Mouse (Mus musculus) neural tube, embryonic 11.5 days (tissue): Measurements from ENCODE around the gene Prpf8. TPM values are rescaled to one million over a fixed set of nuclear protein-coding genes. Genes with fewer than 3 reads are reported as not detected.

Experiments used
- ATAC-seq: fragments of 200-750 bp; cut with Nextera tagmentation; 2 replicates; pipeline ENCODE4 v1.8.0; 2017; ENCODE audit warnings: moderate number of reproducible peaks, mild to moderate bottlenecking, moderate TSS enrichment, moderate library complexity; ENCODE audit not compliant: insufficient read depth, low FRiP score, low TSS enrichment
- DNase-seq: peaks from one replicate; pipeline ENCODE4 v3.0.0-alpha.2; 2015; ENCODE audit warnings: low spot score
- H3K27ac ChIP-seq: fragments of 300-500 bp; sonication (generic); 2 replicates; pipeline ENCODE4 v1.5.1; 2014; ENCODE audit warnings: low read depth, mild to moderate bottlenecking, low read length
- H3K27me3 ChIP-seq: fragments of 300-500 bp; sonication (generic); 2 replicates; pipeline ENCODE4 v1.6.1; 2014; ENCODE audit warnings: mild to moderate bottlenecking, low read length, mixed read lengths; ENCODE audit not compliant: control insufficient read depth, insufficient read depth
- H3K36me3 ChIP-seq: fragments of 300-500 bp; sonication (generic); 2 replicates; pipeline ENCODE4 v1.6.1; 2014; ENCODE audit warnings: mild to moderate bottlenecking, low read length, moderate library complexity, mixed read lengths; ENCODE audit not compliant: control insufficient read depth, insufficient read depth
- H3K4me1 ChIP-seq: fragments of 300-500 bp; sonication (generic); 2 replicates; pipeline ENCODE4 v1.6.1; 2014; ENCODE audit warnings: low read length, mixed read lengths; ENCODE audit not compliant: control insufficient read depth, insufficient read depth
- H3K4me2 ChIP-seq: fragments of 300-500 bp; sonication (generic); 2 replicates; pipeline ENCODE4 v1.6.1; 2014; ENCODE audit warnings: low read depth, mild to moderate bottlenecking, moderate library complexity
- H3K4me3 ChIP-seq: fragments of 300-500 bp; sonication (generic); 2 replicates; pipeline ENCODE4 v1.5.1; 2014; ENCODE audit warnings: low read depth, low read length
- H3K9ac ChIP-seq: fragments of 300-500 bp; sonication (generic); 2 replicates; pipeline ENCODE4 v1.6.1; 2014; ENCODE audit warnings: mild to moderate bottlenecking, low read length
- H3K9me3 ChIP-seq: fragments of 300-500 bp; sonication (generic); 2 replicates; pipeline ENCODE4 v1.6.1; 2016; ENCODE audit warnings: low read length; ENCODE audit not compliant: control insufficient read depth
- WGBS: fragments of 180-500 bp; shearing (Covaris S2); extraction: QIAGEN DNeasy Blood & Tissue Kit; methylation state at CpG from one replicate; pipeline ENCODE4 v1.1.7; 2014; 5-methylcytosine and 5-hydroxymethylcytosine counted together
- polyA plus RNA-seq: library from polyadenylated mRNA; unstranded; fragments of >200 nt; fragmentation: Nextera tagmentation; extraction: Ambion mirVana; gene quantifications from 2 replicates; pipeline ENCODE4 v1.2.1, GENCODE M21; 2014

Prpf8 gene
- polyA plus RNA-seq, 1 experiment from 2014 or later = 123 TPM

- H3K27ac ChIP-seq = peak overlapping the region; percentile 53
These were observed 51.8 kb downstream of the Prpf8 start for GRCm38 (mm10) chr11:75538184-75538969.

DNA sequence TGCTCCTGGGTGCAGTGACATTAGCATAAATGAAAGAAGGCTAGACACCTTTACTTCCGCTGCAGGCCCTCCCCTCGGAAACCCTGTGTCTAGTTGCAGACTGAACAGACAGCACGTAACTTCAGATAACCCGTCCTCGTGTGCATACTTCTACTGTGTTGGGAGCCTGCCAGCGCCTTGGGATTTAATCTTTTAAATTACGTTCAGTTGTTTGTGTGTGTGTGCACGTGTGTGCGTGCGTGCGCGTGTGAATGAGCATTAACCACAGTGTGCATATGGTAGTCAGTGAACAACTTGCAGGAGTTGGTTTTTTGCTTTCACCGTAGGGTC, 52.3 kb downstream of the Prpf8 start:
- peaks cover 11% of the 10 kb centered on the region; the same call in 1 of the 2 replicates for H3K4me1 ChIP-seq
- H3K27me3 ChIP-seq = no peaks in the 10 kb centered on the region
- H3K9me3 ChIP-seq = no peaks in the 10 kb centered on the region
- H3K4me2 ChIP-seq = no peak overlapping the region
- no peaks in the 10 kb centered on the region for H3K36me3 ChIP-seq
- no peak for ATAC-seq
- WGBS = 96% methylated on average over 13 of the region's 13 CpGs
- no peak overlapping the region for H3K27ac ChIP-seq
- H3K9ac ChIP-seq = no peak overlapping the region
- DNase-seq = no peak
- H3K4me3 ChIP-seq = no peak overlapping the region

More at GRCm38 (mm10) chr11:75538184-75538969, 51.8 kb downstream of the Prpf8 start:
- H3K4me2 ChIP-seq = no peak overlapping the region
- no peaks in the 10 kb centered on the region for H3K36me3 ChIP-seq
- peak overlapping the region; percentile 23; the same call in 1 of the 2 replicates for H3K9ac ChIP-seq
- H3K4me3 ChIP-seq = no peak overlapping the region
- ATAC-seq (no peak), DNase-seq (no peak)
- H3K27me3 ChIP-seq = no peaks in the 10 kb centered on the region
- H3K4me1 ChIP-seq = peaks cover 11% of the 10 kb centered on the region; the same call in 1 of the 2 replicates
- WGBS = 78% methylated on average over 9 of the region's 9 CpGs
- no peaks in the 10 kb centered on the region for H3K9me3 ChIP-seq

GRCm38 (mm10) chr11:75540209-75540608, 53.6 kb downstream of the Prpf8 start:
- H3K4me2 ChIP-seq = no peak overlapping the region
- peaks cover 8% of the 10 kb centered on the region; the same call in 1 of the 2 replicates for H3K4me1 ChIP-seq
- H3K9ac ChIP-seq = no peak overlapping the region
- no peaks in the 10 kb centered on the region for H3K27me3 ChIP-seq
- H3K27ac ChIP-seq = no peak overlapping the region
- H3K36me3 ChIP-seq = no peaks in the 10 kb centered on the region
- WGBS = 83% methylated on average over 8 of the region's 8 CpGs
- no peak for DNase-seq
- H3K9me3 ChIP-seq = no peaks in the 10 kb centered on the region
- no peak overlapping the region for H3K4me3 ChIP-seq
- no peak for ATAC-seq

- Histone ChIP-seq H3K9me3 (no peaks in the 10 kb centered on the region), H3K27me3 (no peaks in the 10 kb centered on the region), H3K36me3 (no peaks in the 10 kb centered on the region), H3K9ac (no peak overlapping the region), H3K27ac (no peak overlapping the region), H3K4me3 (no peak overlapping the region), H3K4me1 (0 out of 2 replicates have a peak, but pooled peaks cover 4% of the 10 kb centered on the region), H3K4me2 (no peak overlapping the region)
- 80% methylated on average over 19 of the region's 19 CpGs for WGBS
- DNase-seq (no peak), ATAC-seq (no peak)
These were observed 54.3 kb downstream of the Prpf8 start for GRCm38 (mm10) chr11:75540710-75541581.

DNA sequence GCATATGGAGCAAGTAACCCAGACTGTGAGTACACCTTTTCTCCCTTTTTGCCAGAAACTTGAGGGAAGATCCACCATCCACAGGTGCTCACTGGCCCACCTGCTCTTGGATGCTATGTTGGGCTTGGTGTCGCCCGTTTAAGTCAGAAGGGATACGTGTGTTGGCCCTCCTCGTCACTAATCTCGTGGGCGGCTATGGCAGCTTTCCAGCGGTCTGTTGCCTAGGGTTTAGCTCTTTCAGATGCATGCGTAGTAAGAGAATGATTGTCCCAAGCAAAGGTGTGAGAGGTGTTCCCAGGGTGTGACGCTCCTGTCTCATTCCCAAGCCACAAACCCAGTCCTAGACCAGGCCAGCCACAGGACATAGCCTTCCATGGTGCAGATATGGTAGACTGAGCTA, 58.1 kb downstream of the Prpf8 start:
- H3K4me1 ChIP-seq = peaks cover under 1% of the 10 kb centered on the region; the same call in 1 of the 2 replicates
- DNase-seq (no peak), ATAC-seq (no peak)
- H3K4me3 ChIP-seq = no peak overlapping the region
- no peak overlapping the region for H3K9ac ChIP-seq
- H3K27ac ChIP-seq = no peak overlapping the region
- H3K4me2 ChIP-seq = no peak overlapping the region
- no peaks in the 10 kb centered on the region for H3K36me3 ChIP-seq
- H3K27me3 ChIP-seq = no peaks in the 10 kb centered on the region
- no peaks in the 10 kb centered on the region for H3K9me3 ChIP-seq
- 86% methylated on average over 9 of the region's 9 CpGs for WGBS

DNA sequence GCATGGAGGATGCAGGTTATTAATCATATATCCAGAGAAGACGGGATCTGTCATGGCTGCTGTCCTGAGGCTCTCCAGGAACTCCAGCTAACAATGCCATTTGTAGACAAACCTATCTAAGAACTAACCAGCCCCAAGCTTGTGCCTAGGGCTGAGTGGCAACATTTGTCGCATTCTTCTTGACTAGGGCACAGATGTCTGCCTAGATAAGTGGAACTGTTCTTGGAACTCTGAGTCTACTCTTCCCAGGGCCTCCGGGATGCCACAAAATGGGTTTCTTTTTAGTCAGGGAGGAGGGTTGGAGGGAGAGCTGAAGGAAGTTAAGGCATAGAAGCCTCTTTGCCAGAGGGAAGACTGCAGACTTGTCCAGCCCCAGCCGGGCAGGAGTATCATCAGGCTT, 59.4 kb downstream of the Prpf8 start:
- no peak overlapping the region for H3K27ac ChIP-seq
- no peak for DNase-seq
- peaks cover 3% of the 10 kb centered on the region for H3K4me1 ChIP-seq
- no peak for ATAC-seq
- H3K4me2 ChIP-seq = no peak overlapping the region
- 79% methylated on average over 4 of the region's 4 CpGs for WGBS
- H3K27me3 ChIP-seq = no peaks in the 10 kb centered on the region
- no peak overlapping the region for H3K4me3 ChIP-seq
- H3K9me3 ChIP-seq = no peaks in the 10 kb centered on the region
- H3K36me3 ChIP-seq = no peaks in the 10 kb centered on the region
- H3K9ac ChIP-seq = no peak overlapping the region

DNA sequence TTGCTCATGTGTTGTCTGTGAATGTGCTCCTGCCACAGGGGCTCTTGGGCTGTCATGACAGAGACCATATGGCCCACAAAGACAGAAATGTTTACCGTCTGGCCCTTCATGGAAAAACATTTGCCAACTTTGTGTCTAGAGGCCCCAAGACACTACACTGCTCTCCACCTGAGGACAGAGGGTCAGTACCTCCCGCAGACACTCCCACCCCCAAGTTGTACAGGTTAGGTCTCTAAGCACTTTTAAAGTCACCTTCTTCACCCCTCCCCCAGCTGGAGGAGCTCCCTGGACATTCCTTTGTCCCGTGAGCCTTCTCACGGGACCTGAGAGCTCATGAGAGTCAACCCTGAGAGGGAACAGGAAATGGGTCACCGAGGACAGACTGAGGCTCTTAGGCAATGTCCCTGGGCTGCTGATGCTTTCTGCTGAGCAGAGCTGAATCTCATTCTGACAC, 63.1 kb downstream of the Prpf8 start:
- Histone ChIP-seq H3K9me3 (no peaks in the 10 kb centered on the region), H3K27me3 (no peaks in the 10 kb centered on the region), H3K36me3 (no peaks in the 10 kb centered on the region), H3K9ac (peak overlapping the region; percentile 32), H3K4me1 (peaks cover 5% of the 10 kb centered on the region), H3K4me3 (no peak overlapping the region), H3K4me2 (no peak overlapping the region), H3K27ac (no peak overlapping the region)
- DNase-seq (no peak), ATAC-seq (no peak)
- 51% methylated on average over 5 of the region's 5 CpGs for WGBS

DNA sequence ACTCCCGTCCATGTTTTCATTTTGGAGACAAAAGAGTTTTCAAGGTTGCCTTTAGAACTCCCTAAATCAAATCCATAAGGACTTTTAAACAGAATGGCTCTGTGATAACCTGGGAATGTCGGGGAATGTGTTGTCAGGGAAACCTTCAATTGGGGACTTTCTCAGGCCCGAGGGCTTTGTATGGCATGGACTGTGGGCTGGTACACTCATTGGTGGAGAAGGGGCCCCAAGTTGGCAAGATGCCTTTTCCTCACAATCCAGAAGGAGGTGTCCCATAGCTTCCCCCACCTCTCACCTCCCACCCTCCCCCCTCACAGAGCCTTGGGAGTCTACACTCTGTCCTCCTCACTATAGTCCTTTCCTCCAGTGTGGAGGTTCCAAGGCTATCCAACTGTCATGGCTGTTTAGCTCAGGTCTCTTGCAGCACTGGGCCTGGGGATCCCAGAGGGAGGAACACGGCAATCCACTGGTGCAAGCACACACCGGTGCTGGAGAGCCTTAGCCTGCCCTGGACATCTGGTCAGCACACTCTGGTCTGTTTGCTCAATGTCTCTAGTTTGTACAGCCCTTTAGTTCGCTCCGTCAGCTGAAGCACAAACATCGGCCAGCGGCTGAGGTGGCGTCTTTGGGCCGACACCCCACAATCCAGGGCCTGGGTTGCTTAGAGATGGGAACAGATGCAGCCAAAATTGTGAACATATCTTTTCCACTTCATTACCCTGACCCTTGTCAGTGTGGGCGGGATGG, 63.8 kb downstream of the Prpf8 start:
- DNase-seq (peak; percentile 11), ATAC-seq (no peak)
- no peaks in the 10 kb centered on the region for H3K36me3 ChIP-seq
- H3K4me3 ChIP-seq = no peak overlapping the region
- no peak overlapping the region for H3K27ac ChIP-seq
- H3K9ac ChIP-seq = no peak overlapping the region; the same call in 1 of the 2 replicates
- no peaks in the 10 kb centered on the region for H3K9me3 ChIP-seq
- no peak overlapping the region for H3K4me2 ChIP-seq
- H3K4me1 ChIP-seq = peaks cover 5% of the 10 kb centered on the region
- WGBS = 51% methylated on average over 12 of the region's 12 CpGs
- no peaks in the 10 kb centered on the region for H3K27me3 ChIP-seq
